Mouse (Mus musculus): Measurements from ENCODE around the gene Ano5.

DNA sequence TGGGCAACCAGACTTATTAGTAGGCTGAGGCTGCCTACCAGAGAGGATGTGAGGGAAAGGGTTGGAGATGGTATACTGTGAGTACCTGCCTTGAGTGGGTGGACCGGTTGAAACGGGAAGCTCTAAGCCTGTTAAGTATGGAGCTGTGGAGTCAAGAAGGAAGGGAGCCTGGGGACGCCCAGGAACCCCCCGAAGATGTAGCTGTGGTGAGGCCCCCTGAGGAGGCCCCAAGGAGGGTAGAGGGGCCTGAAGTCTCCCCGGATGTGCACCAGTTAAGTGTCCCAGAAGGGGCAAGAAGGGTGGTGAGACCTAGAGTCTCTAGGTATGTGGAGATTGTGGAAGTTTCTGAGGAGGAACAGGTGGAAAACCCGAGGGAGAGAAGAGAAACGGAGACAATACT is 682 bp upstream of the Ano5 start:
- no peak for TF ChIP-seq GATA2 (IDR thresholded peaks at IDR 0.05; ENCODE audit: borderline replicate concordance, low read depth, low read length)
- TF ChIP-seq CTCF (IDR thresholded peaks at IDR 0.05; ENCODE audit: low read depth, low read length) = no peak
